Mouse (Mus musculus) embryonic facial prominence, embryonic 15.5 days (tissue): Measurements from ENCODE around the gene Ccng2. TPM values are rescaled to one million over a fixed set of nuclear protein-coding genes. Genes with fewer than 3 reads are reported as not detected.

ENCODE experiments used
- ATAC-seq: fragments of 200-750 bp; cut with Nextera tagmentation; 2 replicates; pipeline ENCODE4 v1.8.0; 2017; ENCODE audit warnings: low read depth, moderate TSS enrichment; ENCODE audit not compliant: insufficient number of reproducible peaks, low FRiP score, low TSS enrichment
- H3K27ac ChIP-seq: fragments of 300-500 bp; sonication (generic); replicated peaks from 2 replicates; pipeline ENCODE4 v1.5.1; 2015; ENCODE audit warnings: mild to moderate bottlenecking, inconsistent platforms
- H3K27me3 ChIP-seq: fragments of 300-500 bp; sonication (generic); 2 replicates; pipeline ENCODE4 v1.6.1; 2015; ENCODE audit warnings: inconsistent platforms
- H3K36me3 ChIP-seq: fragments of 300-500 bp; sonication (generic); 2 replicates; pipeline ENCODE4 v1.6.1; 2015; ENCODE audit warnings: mild to moderate bottlenecking, inconsistent platforms
- H3K4me1 ChIP-seq: fragments of 300-500 bp; sonication (generic); 2 replicates; pipeline ENCODE4 v1.6.1; 2015; ENCODE audit warnings: inconsistent platforms
- H3K4me2 ChIP-seq: fragments of 300-500 bp; sonication (generic); replicated peaks from 2 replicates; pipeline ENCODE4 v1.6.1; 2015; ENCODE audit warnings: mild to moderate bottlenecking, inconsistent platforms
- H3K4me3 ChIP-seq: fragments of 300-500 bp; sonication (generic); replicated peaks from 2 replicates; pipeline ENCODE4 v1.5.1; 2015; ENCODE audit warnings: mild to moderate bottlenecking, inconsistent platforms
- H3K9ac ChIP-seq: fragments of 300-500 bp; sonication (generic); 2 replicates; pipeline ENCODE4 v1.6.1; 2015; ENCODE audit warnings: inconsistent platforms
- H3K9me3 ChIP-seq: fragments of 300-500 bp; sonication (generic); replicated peaks from 2 replicates; pipeline ENCODE4 v1.6.1; 2016; ENCODE audit warnings: inconsistent platforms
- WGBS: fragments of 180-500 bp; shearing (Covaris S2); methylation state at CpG from one replicate; pipeline ENCODE4 v1.1.7; 2015; 5-methylcytosine and 5-hydroxymethylcytosine counted together
- polyA plus RNA-seq: library from polyadenylated mRNA; unstranded; fragments of >200 nt; fragmentation: Nextera tagmentation; extraction: Ambion mirVana; gene quantifications from 2 replicates; pipeline ENCODE4 v1.2.1, GENCODE M21; 2015

Ccng2 gene
- polyA plus RNA-seq, 1 experiment from 2014 or later = 65.5 TPM

GRCm38 (mm10) chr5:93239590-93240544 is 27.2 kb upstream of the Ccng2 start:
- H3K9ac ChIP-seq = no peak overlapping the region
- WGBS = 81% methylated on average over 8 of the region's 8 CpGs
- H3K9me3 ChIP-seq = no peaks in the 10 kb centered on the region
- no peak overlapping the region for H3K4me3 ChIP-seq
- no peaks in the 10 kb centered on the region for H3K4me1 ChIP-seq
- H3K27me3 ChIP-seq = no peaks in the 10 kb centered on the region
- H3K4me2 ChIP-seq = no peak overlapping the region
- H3K27ac ChIP-seq = no peak overlapping the region
- no peak for ATAC-seq
- no peaks in the 10 kb centered on the region for H3K36me3 ChIP-seq

GRCm38 (mm10) chr5:93245280-93245679 is 21.8 kb upstream of the Ccng2 start:
- Histone ChIP-seq H3K36me3 (no peaks in the 10 kb centered on the region), H3K4me1 (no peaks in the 10 kb centered on the region), H3K27ac (no peak overlapping the region), H3K27me3 (no peaks in the 10 kb centered on the region), H3K4me2 (no peak overlapping the region), H3K9me3 (no peaks in the 10 kb centered on the region), H3K9ac (no peak overlapping the region), H3K4me3 (no peak overlapping the region)
- WGBS = 78% methylated on average over 2 of the region's 2 CpGs
- ATAC-seq = no peak

GRCm38 (mm10) chr5:93249940-93250578 is 17.0 kb upstream of the Ccng2 start:
- Histone ChIP-seq H3K9ac (no peak overlapping the region), H3K4me1 (no peaks in the 10 kb centered on the region), H3K27me3 (no peaks in the 10 kb centered on the region), H3K27ac (no peak overlapping the region), H3K36me3 (no peaks in the 10 kb centered on the region), H3K4me2 (no peak overlapping the region), H3K9me3 (no peaks in the 10 kb centered on the region), H3K4me3 (no peak overlapping the region)
- no peak for ATAC-seq
- 78% methylated on average over 6 of the region's 6 CpGs for WGBS

- no peak for ATAC-seq
- H3K4me3 ChIP-seq = no peak overlapping the region
- no peak overlapping the region for H3K4me2 ChIP-seq
- no peaks in the 10 kb centered on the region for H3K4me1 ChIP-seq
- H3K36me3 ChIP-seq = no peaks in the 10 kb centered on the region
- 85% methylated on average over 12 of the region's 12 CpGs for WGBS
- no peaks in the 10 kb centered on the region for H3K27me3 ChIP-seq
- H3K27ac ChIP-seq = no peak overlapping the region
- H3K9me3 ChIP-seq = no peaks in the 10 kb centered on the region
- H3K9ac ChIP-seq = no peak overlapping the region
These were observed 15.9 kb upstream of the Ccng2 start for GRCm38 (mm10) chr5:93251001-93251760.

- no peak overlapping the region for H3K9ac ChIP-seq
- H3K27ac ChIP-seq = no peak overlapping the region
- no peak overlapping the region for H3K4me2 ChIP-seq
- H3K4me1 ChIP-seq = no peaks in the 10 kb centered on the region
- WGBS = 85% methylated on average over 5 of the region's 5 CpGs
- no peak for ATAC-seq
- no peaks in the 10 kb centered on the region for H3K36me3 ChIP-seq
- no peak overlapping the region for H3K4me3 ChIP-seq
- no peaks in the 10 kb centered on the region for H3K9me3 ChIP-seq
- H3K27me3 ChIP-seq = no peaks in the 10 kb centered on the region
These were observed 11.2 kb upstream of the Ccng2 start for GRCm38 (mm10) chr5:93255759-93256265.

GRCm38 (mm10) chr5:93256820-93257405 is 10.1 kb upstream of the Ccng2 start:
- no peak for ATAC-seq
- Histone ChIP-seq H3K27me3 (no peaks in the 10 kb centered on the region), H3K4me3 (no peak overlapping the region)

GRCm38 (mm10) chr5:93259349-93259748 is 7.7 kb upstream of the Ccng2 start:
- Histone ChIP-seq H3K4me1 (no peaks in the 10 kb centered on the region), H3K27ac (no peak overlapping the region), H3K4me2 (no peak overlapping the region), H3K9ac (no peak overlapping the region), H3K9me3 (no peaks in the 10 kb centered on the region), H3K36me3 (no peaks in the 10 kb centered on the region), H3K27me3 (no peaks in the 10 kb centered on the region), H3K4me3 (no peak overlapping the region)
- no peak for ATAC-seq

More at GRCm38 (mm10) chr5:93256820-93257405, 10.1 kb upstream of the Ccng2 start:
- H3K27ac ChIP-seq = no peak overlapping the region
- no peak overlapping the region for H3K9ac ChIP-seq
- H3K4me2 ChIP-seq = no peak overlapping the region
- no peaks in the 10 kb centered on the region for H3K9me3 ChIP-seq
- H3K4me1 ChIP-seq = no peaks in the 10 kb centered on the region
- H3K36me3 ChIP-seq = no peaks in the 10 kb centered on the region

GRCm38 (mm10) chr5:93260983-93261382 is 6.1 kb upstream of the Ccng2 start:
- Histone ChIP-seq H3K27me3 (no peaks in the 10 kb centered on the region), H3K36me3 (no peaks in the 10 kb centered on the region), H3K4me3 (no peak overlapping the region), H3K4me1 (0 out of 2 replicates have a peak, but pooled peaks cover 2% of the 10 kb centered on the region), H3K9ac (no peak overlapping the region), H3K4me2 (no peak overlapping the region), H3K9me3 (no peaks in the 10 kb centered on the region), H3K27ac (no peak overlapping the region)
- WGBS = 26% methylated on average over 3 of the region's 3 CpGs
- ATAC-seq = peak; percentile 73

GRCm38 (mm10) chr5:93262751-93263150 is 4.3 kb upstream of the Ccng2 start:
- H3K27ac ChIP-seq = no peak overlapping the region
- 59% methylated on average over 2 of the region's 2 CpGs for WGBS

GRCm38 (mm10) chr5:93263396-93264075 is 3.5 kb upstream of the Ccng2 start:
- no peak overlapping the region for H3K27ac ChIP-seq
- H3K36me3 ChIP-seq = no peaks in the 10 kb centered on the region
- H3K4me2 ChIP-seq = no peak overlapping the region
- peaks cover 9% of the 10 kb centered on the region; the same call in 1 of the 2 replicates for H3K4me1 ChIP-seq
- no peak overlapping the region for H3K4me3 ChIP-seq
- no peaks in the 10 kb centered on the region for H3K27me3 ChIP-seq
- no peaks in the 10 kb centered on the region for H3K9me3 ChIP-seq
- no peak for ATAC-seq
- WGBS = 87% methylated on average over 6 of the region's 6 CpGs
- H3K9ac ChIP-seq = no peak overlapping the region

More at GRCm38 (mm10) chr5:93262751-93263150, 4.3 kb upstream of the Ccng2 start:
- Histone ChIP-seq H3K4me1 (peaks cover 9% of the 10 kb centered on the region; the same call in 1 of the 2 replicates), H3K9ac (no peak overlapping the region), H3K9me3 (no peaks in the 10 kb centered on the region), H3K4me3 (no peak overlapping the region), H3K4me2 (no peak overlapping the region), H3K27me3 (no peaks in the 10 kb centered on the region), H3K36me3 (no peaks in the 10 kb centered on the region)
- no peak for ATAC-seq
